Mouse (Mus musculus) monocyte, adult 2 months (primary cell): ENCODE results near the gene Phf13.

Experiments
- DNase-seq, 2 experiments: peaks; one replicate each; pipeline ENCODE4 v3.0.0; 2022; ENCODE audit warnings: low spot score in 2 of 2, low read depth in 1 of 2

The Phf13 gene

DNA sequence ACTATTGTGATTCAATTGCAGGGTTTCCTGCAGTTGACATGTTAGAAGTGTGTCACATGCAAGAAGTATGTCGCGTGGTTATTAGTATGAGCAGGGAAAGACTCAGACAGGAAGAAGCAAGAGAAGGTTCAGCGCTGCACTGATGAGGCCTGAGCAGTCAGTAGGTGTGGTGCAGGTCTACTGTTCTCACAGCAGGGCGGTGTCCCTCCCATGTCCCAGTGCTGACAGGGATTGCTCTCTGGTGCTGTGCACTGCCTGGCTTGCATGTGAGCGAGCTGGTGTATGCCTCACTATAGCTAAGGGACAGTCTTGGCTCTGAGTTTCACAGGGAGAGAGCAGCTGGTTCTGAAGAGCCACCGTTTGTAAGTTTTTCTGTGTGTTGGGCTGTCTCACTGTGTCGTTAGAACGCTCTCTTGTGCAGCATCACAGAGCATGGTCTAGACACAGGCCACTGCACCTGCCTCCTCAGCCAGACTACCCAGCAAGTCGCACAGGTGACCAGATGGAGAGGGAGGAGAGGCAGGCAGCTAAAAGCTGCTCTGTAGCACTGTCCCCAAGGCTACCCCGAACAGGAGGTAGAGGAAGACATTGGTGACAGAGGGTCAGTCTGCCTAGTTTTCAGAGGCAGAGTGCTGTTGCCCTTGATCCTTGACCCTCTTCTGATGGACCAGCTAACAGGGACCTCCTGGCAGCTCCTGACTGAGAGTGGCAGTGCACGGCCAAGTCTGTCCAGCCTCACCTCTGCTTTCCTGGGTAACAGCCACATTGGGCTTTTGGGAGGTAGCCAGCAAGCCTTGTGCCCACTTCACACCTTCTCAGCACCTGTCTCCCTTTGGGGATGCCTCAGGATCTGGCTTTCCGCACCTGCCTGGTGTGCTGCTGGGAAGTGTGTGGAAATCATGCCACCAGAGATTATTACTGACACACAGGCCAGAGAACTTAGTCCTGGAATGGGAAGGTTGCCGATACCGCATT, 47.3 kb downstream of the Phf13 start:
- DNase-seq = no peak

DNA sequence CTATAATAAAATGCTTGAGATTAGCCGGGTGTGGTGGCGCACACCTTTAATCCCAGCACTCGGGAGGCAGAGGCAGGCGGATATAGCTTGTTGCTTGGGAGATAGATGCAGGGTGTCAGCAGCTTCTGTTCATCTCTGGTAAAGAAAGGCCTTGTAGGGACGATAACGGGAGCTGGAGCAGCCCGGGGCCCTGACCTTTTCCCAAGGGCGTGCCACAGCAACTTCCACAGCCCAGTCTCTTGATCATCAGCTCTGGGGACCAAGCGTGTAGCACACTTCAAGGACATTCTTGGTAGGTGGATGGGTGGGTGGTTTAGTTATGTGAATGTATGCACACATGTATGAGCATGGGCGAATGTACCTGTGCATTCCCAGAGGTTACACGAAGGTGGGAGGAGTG, 49.8 kb downstream of the Phf13 start:
- DNase-seq = no peak
